Mouse (Mus musculus): ENCODE results near the gene Rfx8. TPM values are rescaled to one million over a fixed set of nuclear protein-coding genes. Genes with fewer than 3 reads are reported as not detected.

The Rfx8 gene
- total RNA-seq, 1 experiment = not detected

GRCm38 (mm10) chr1:39644333-39644732 lies 76.5 kb downstream of the Rfx8 start:
- Histone ChIP-seq H3K27ac (ENCODE audit: insufficient read depth, low read depth, low read length, poor library complexity, severe bottlenecking) (no peak overlapping the region), H3K4me1 (ENCODE audit: control insufficient read depth in 2 of 2, insufficient read depth in 2 of 2, low read length in 2 of 2, poor library complexity in 1 of 2) (no peaks in the 10 kb centered on the region), H3K9ac (ENCODE audit: insufficient read depth, low read depth, low read length, poor library complexity, severe bottlenecking) (no peak overlapping the region), H3K9me3 (ENCODE audit: control insufficient read depth, insufficient read depth, low read depth, low read length) (no peaks in the 10 kb centered on the region), H3K36me3 (ENCODE audit: control insufficient read depth, insufficient read depth, low read length, poor library complexity, severe bottlenecking) (no peaks in the 10 kb centered on the region), H3K4me3 (ENCODE audit: insufficient read depth in 1 of 2, low read depth in 1 of 2, low read length in 2 of 2, poor library complexity in 1 of 2, severe bottlenecking in 1 of 2) (no peak overlapping the region)
- in situ Hi-C loops (cut with MboI; ENCODE audit: low sequenced_read_pairs in 2 of 2, unreplicated experiment in 2 of 2) = no loop called here
- TF ChIP-seq MAFK (IDR thresholded peaks at IDR 0.05; ENCODE audit: insufficient read depth, low read depth, low read length) (no peak), ZNF384 (IDR thresholded peaks at IDR 0.05; ENCODE audit: low read depth, low read length) (no peak)
- no peak for DNase-seq (ENCODE audit: low read depth, low spot score)

DNA sequence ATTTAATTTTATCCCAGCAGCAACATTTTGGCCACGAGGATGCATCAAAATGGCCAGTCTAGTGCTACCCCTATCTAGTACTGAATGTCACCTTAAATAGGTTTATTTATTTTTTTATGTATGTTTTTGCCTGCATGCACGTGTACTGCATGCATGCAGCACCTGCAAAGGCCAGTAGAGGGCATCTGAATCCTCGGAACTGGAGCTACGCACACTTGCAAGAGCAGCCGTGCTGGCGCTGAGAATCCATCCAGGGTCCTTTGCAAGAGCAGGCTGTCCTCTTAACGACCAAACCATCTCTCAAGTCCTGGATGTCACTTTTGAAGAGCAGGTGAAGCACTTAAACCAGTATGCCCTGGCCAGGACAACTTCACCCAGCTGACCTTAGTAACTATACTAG lies 79.1 kb downstream of the Rfx8 start:
- in situ Hi-C loops (cut with MboI; ENCODE audit: low sequenced_read_pairs in 2 of 2, unreplicated experiment in 2 of 2) = no loop called here
- H3K9ac ChIP-seq (ENCODE audit: insufficient read depth, low read depth, low read length, poor library complexity, severe bottlenecking) = no peak overlapping the region
- peaks cover 0 to under 1% of the 10 kb centered on the region in 2 experiments; a peak in 1 of 4 replicates for H3K4me1 ChIP-seq (ENCODE audit: control insufficient read depth in 2 of 2, insufficient read depth in 2 of 2, low read length in 2 of 2, poor library complexity in 1 of 2)
- H3K9me3 ChIP-seq (ENCODE audit: control insufficient read depth, insufficient read depth, low read depth, low read length) = no peaks in the 10 kb centered on the region
- DNase-seq (ENCODE audit: low read depth, low spot score) = no peak
- TF ChIP-seq ZNF384 (IDR thresholded peaks at IDR 0.05; ENCODE audit: low read depth, low read length) (no peak), HCFC1 (IDR thresholded peaks at IDR 0.05; ENCODE audit: borderline replicate concordance, insufficient read depth, low read length) (no peak), CHD2 (IDR thresholded peaks at IDR 0.05; ENCODE audit: low read depth, low read length) (no peak), MAFK (IDR thresholded peaks at IDR 0.05; ENCODE audit: insufficient read depth, low read depth, low read length) (no peak), ZC3H11A (IDR thresholded peaks at IDR 0.05; ENCODE audit: borderline replicate concordance, low read depth, low read length) (no peak; the same call in 1 of the 2 replicates)
- no peak overlapping the region for H3K27ac ChIP-seq (ENCODE audit: insufficient read depth, low read depth, low read length, poor library complexity, severe bottlenecking)
- no peaks in the 10 kb centered on the region for H3K36me3 ChIP-seq (ENCODE audit: control insufficient read depth, insufficient read depth, low read length, poor library complexity, severe bottlenecking)
- H3K4me3 ChIP-seq (ENCODE audit: insufficient read depth in 1 of 2, low read depth in 1 of 2, low read length in 2 of 2, poor library complexity in 1 of 2, severe bottlenecking in 1 of 2) = no peak overlapping the region

- TF ChIP-seq CHD2 (IDR thresholded peaks at IDR 0.05; ENCODE audit: low read depth, low read length) (no peak), MAFK (IDR thresholded peaks at IDR 0.05; ENCODE audit: insufficient read depth, low read depth, low read length) (no peak), ZNF384 (IDR thresholded peaks at IDR 0.05; ENCODE audit: low read depth, low read length) (no peak), ZC3H11A (IDR thresholded peaks at IDR 0.05; ENCODE audit: borderline replicate concordance, low read depth, low read length) (no peak), HCFC1 (IDR thresholded peaks at IDR 0.05; ENCODE audit: borderline replicate concordance, insufficient read depth, low read length) (no peak)
- H3K9me3 ChIP-seq (ENCODE audit: control insufficient read depth, insufficient read depth, low read depth, low read length) = no peaks in the 10 kb centered on the region
- H3K27ac ChIP-seq (ENCODE audit: insufficient read depth, low read depth, low read length, poor library complexity, severe bottlenecking) = no peak overlapping the region
- in situ Hi-C loops (cut with MboI; ENCODE audit: low sequenced_read_pairs in 2 of 2, unreplicated experiment in 2 of 2) = no loop called here
- DNase-seq (ENCODE audit: low read depth, low spot score) = no peak
- no peak overlapping the region for H3K9ac ChIP-seq (ENCODE audit: insufficient read depth, low read depth, low read length, poor library complexity, severe bottlenecking)
- H3K36me3 ChIP-seq (ENCODE audit: control insufficient read depth, insufficient read depth, low read length, poor library complexity, severe bottlenecking) = no peaks in the 10 kb centered on the region
- no peak overlapping the region for H3K4me3 ChIP-seq (ENCODE audit: insufficient read depth in 1 of 2, low read depth in 1 of 2, low read length in 2 of 2, poor library complexity in 1 of 2, severe bottlenecking in 1 of 2)
- H3K4me1 ChIP-seq (ENCODE audit: control insufficient read depth in 2 of 2, insufficient read depth in 2 of 2, low read length in 2 of 2, poor library complexity in 1 of 2) = peaks cover 0 to 5% of the 10 kb centered on the region in 2 experiments; a peak in 1 of 4 replicates
Measured at GRCm38 (mm10) chr1:39637139-39637538, 83.7 kb downstream of the Rfx8 start.

DNA sequence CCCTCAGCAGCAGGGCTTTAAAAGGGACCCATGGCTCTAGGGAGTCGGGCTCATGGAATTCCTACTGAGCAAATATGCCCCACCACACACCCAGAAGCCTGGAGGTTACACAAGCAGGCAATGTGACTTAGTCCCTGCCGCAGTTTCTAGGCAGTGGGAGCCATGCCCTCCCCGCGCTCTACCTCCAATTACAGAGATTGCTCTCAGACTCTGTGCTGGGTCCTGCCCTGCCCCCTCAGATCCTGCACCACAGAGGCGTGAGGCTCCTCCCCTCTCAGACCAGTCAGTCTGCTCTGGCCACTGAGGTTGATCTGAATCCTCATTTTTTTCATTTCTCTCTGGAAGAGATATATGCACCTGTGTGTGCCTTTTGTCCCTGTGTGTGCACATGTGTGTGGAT lies 84.1 kb downstream of the Rfx8 start:
- Histone ChIP-seq H3K4me1 (ENCODE audit: control insufficient read depth in 2 of 2, insufficient read depth in 2 of 2, low read length in 2 of 2, poor library complexity in 1 of 2) (peaks cover 0 to 5% of the 10 kb centered on the region in 2 experiments; a peak in 1 of 4 replicates), H3K27ac (ENCODE audit: insufficient read depth, low read depth, low read length, poor library complexity, severe bottlenecking) (no peak overlapping the region)
- TF ChIP-seq CHD2 (IDR thresholded peaks at IDR 0.05; ENCODE audit: low read depth, low read length) (no peak), ZC3H11A (IDR thresholded peaks at IDR 0.05; ENCODE audit: borderline replicate concordance, low read depth, low read length) (no peak), HCFC1 (IDR thresholded peaks at IDR 0.05; ENCODE audit: borderline replicate concordance, insufficient read depth, low read length) (no peak), MAFK (IDR thresholded peaks at IDR 0.05; ENCODE audit: insufficient read depth, low read depth, low read length) (no peak), ZNF384 (IDR thresholded peaks at IDR 0.05; ENCODE audit: low read depth, low read length) (no peak)

GRCm38 (mm10) chr1:39636196-39636595 lies 84.6 kb downstream of the Rfx8 start:
- no peaks in the 10 kb centered on the region for H3K36me3 ChIP-seq (ENCODE audit: control insufficient read depth, insufficient read depth, low read length, poor library complexity, severe bottlenecking)
- H3K9me3 ChIP-seq (ENCODE audit: control insufficient read depth, insufficient read depth, low read depth, low read length) = no peaks in the 10 kb centered on the region
- no peak for DNase-seq (ENCODE audit: low read depth, low spot score)
- in situ Hi-C loops (cut with MboI; ENCODE audit: low sequenced_read_pairs in 2 of 2, unreplicated experiment in 2 of 2) = no loop called here
- H3K4me1 ChIP-seq (ENCODE audit: control insufficient read depth in 2 of 2, insufficient read depth in 2 of 2, low read length in 2 of 2, poor library complexity in 1 of 2) = peaks cover 0 to 5% of the 10 kb centered on the region in 2 experiments; a peak in 1 of 4 replicates
- no peak for TF ChIP-seq HCFC1 (IDR thresholded peaks at IDR 0.05; ENCODE audit: borderline replicate concordance, insufficient read depth, low read length)
- no peak for TF ChIP-seq ZC3H11A (IDR thresholded peaks at IDR 0.05; ENCODE audit: borderline replicate concordance, low read depth, low read length)
- TF ChIP-seq ZNF384 (IDR thresholded peaks at IDR 0.05; ENCODE audit: low read depth, low read length) = no peak
- TF ChIP-seq MAFK (IDR thresholded peaks at IDR 0.05; ENCODE audit: insufficient read depth, low read depth, low read length) = no peak
- TF ChIP-seq CHD2 (IDR thresholded peaks at IDR 0.05; ENCODE audit: low read depth, low read length) = no peak
- no peak overlapping the region for H3K9ac ChIP-seq (ENCODE audit: insufficient read depth, low read depth, low read length, poor library complexity, severe bottlenecking)
- no peak overlapping the region for H3K27ac ChIP-seq (ENCODE audit: insufficient read depth, low read depth, low read length, poor library complexity, severe bottlenecking)
- no peak overlapping the region for H3K4me3 ChIP-seq (ENCODE audit: insufficient read depth in 1 of 2, low read depth in 1 of 2, low read length in 2 of 2, poor library complexity in 1 of 2, severe bottlenecking in 1 of 2)

More for the DNA sequence above, 84.1 kb downstream of the Rfx8 start:
- Histone ChIP-seq H3K36me3 (ENCODE audit: control insufficient read depth, insufficient read depth, low read length, poor library complexity, severe bottlenecking) (no peaks in the 10 kb centered on the region), H3K4me3 (ENCODE audit: insufficient read depth in 1 of 2, low read depth in 1 of 2, low read length in 2 of 2, poor library complexity in 1 of 2, severe bottlenecking in 1 of 2) (no peak overlapping the region), H3K9ac (ENCODE audit: insufficient read depth, low read depth, low read length, poor library complexity, severe bottlenecking) (no peak overlapping the region), H3K9me3 (ENCODE audit: control insufficient read depth, insufficient read depth, low read depth, low read length) (no peaks in the 10 kb centered on the region)
- in situ Hi-C loops (cut with MboI; ENCODE audit: low sequenced_read_pairs in 2 of 2, unreplicated experiment in 2 of 2) = no loop called here
- no peak for DNase-seq (ENCODE audit: low read depth, low spot score)

Data from ES-E14 (cell line).